Mouse (Mus musculus) heart, embryonic 16.5 days (tissue): ENCODE measurements at regions not wholly inside any gene's neighbourhood (a gene's known extent, or its start where the extent isn't known, plus 50 kb on each side); places are given as distances from the start of the nearest gene placed in this dataset.

ENCODE experiments used
- ATAC-seq: fragments of 200-750 bp; cut with Nextera tagmentation; replicated peaks from 2 replicates; pipeline ENCODE4 v1.8.0; 2017; ENCODE audit warnings: moderate number of reproducible peaks; ENCODE audit not compliant: insufficient read depth, low FRiP score; ENCODE audit errors: extremely low read depth
- H3K27ac ChIP-seq: fragments of 300-500 bp; sonication (generic); 2 replicates; pipeline ENCODE4 v1.5.1; 2014; ENCODE audit warnings: mild to moderate bottlenecking, low read length, control low read depth, moderate library complexity
- H3K27me3 ChIP-seq: fragments of 300-500 bp; sonication (generic); 2 replicates; pipeline ENCODE4 v1.6.1; 2014; ENCODE audit warnings: low read length, mixed read lengths; ENCODE audit not compliant: control insufficient read depth, insufficient read depth
- H3K36me3 ChIP-seq: fragments of 300-500 bp; sonication (generic); 2 replicates; pipeline ENCODE4 v1.6.1; 2014; ENCODE audit not compliant: control insufficient read depth, insufficient read depth
- H3K4me1 ChIP-seq: fragments of 300-500 bp; sonication (generic); 2 replicates; pipeline ENCODE4 v1.6.1; 2014; ENCODE audit warnings: low read length, mixed read lengths; ENCODE audit not compliant: control insufficient read depth, insufficient read depth
- H3K4me2 ChIP-seq: fragments of 300-500 bp; sonication (generic); 2 replicates; pipeline ENCODE4 v1.6.1; 2014; ENCODE audit warnings: low read depth, mild to moderate bottlenecking, control low read depth, low read length
- H3K4me3 ChIP-seq: fragments of 300-500 bp; sonication (generic); 2 replicates; pipeline ENCODE4 v1.5.1; 2014; ENCODE audit warnings: mild to moderate bottlenecking, control low read depth, low read length
- H3K9ac ChIP-seq: fragments of 300-500 bp; sonication (generic); 2 replicates; pipeline ENCODE4 v1.6.1; 2014; ENCODE audit warnings: low read length, control low read depth
- H3K9me3 ChIP-seq: fragments of 300-500 bp; sonication (generic); replicated peaks from 2 replicates; pipeline ENCODE4 v1.6.1; 2016; ENCODE audit warnings: low read length; ENCODE audit not compliant: control insufficient read depth
- WGBS: fragments of 180-500 bp; shearing (Covaris S2); extraction: QIAGEN DNeasy Blood & Tissue Kit; methylation state at CpG from one replicate; pipeline ENCODE4 v1.1.7; 2014; 5-methylcytosine and 5-hydroxymethylcytosine counted together

DNA sequence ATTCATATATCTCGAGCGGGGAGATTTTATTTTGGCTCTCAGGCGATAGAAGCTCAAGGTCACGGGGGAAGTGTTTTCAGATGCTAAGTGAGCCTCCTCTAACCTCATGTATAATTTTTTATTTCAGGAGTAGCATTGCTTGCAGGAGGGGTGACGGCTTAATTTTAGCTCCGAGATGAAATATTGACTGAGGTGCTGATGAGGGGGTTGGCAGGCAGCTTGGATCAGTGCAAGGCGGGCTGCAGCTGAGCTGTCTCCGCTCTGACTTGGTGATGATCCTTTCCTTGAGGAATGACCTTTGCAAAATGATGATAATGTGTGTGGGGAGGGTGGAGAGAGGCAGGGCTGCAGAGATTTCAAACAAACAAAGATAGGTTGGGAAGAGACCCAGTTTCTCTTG is 222.6 kb downstream of the Hhipl2 start:
- Histone ChIP-seq H3K4me3 (no peak overlapping the region), H3K4me2 (no peak overlapping the region), H3K27me3 (no peaks in the 10 kb centered on the region), H3K36me3 (no peaks in the 10 kb centered on the region), H3K9ac (no peak overlapping the region), H3K27ac (no peak overlapping the region), H3K4me1 (no peaks in the 10 kb centered on the region), H3K9me3 (no peaks in the 10 kb centered on the region)
- no peak for ATAC-seq
- 62% methylated on average over 8 of the region's 8 CpGs for WGBS

GRCm38 (mm10) chr1:183644001-183644400 is 226.0 kb downstream of the Hhipl2 start:
- Histone ChIP-seq H3K4me2 (no peak overlapping the region), H3K9ac (no peak overlapping the region), H3K27ac (no peak overlapping the region), H3K9me3 (no peaks in the 10 kb centered on the region), H3K27me3 (no peaks in the 10 kb centered on the region), H3K4me3 (no peak overlapping the region), H3K4me1 (no peaks in the 10 kb centered on the region), H3K36me3 (no peaks in the 10 kb centered on the region)
- 34% methylated on average over 2 of the region's 2 CpGs for WGBS
- ATAC-seq, result no peak

DNA sequence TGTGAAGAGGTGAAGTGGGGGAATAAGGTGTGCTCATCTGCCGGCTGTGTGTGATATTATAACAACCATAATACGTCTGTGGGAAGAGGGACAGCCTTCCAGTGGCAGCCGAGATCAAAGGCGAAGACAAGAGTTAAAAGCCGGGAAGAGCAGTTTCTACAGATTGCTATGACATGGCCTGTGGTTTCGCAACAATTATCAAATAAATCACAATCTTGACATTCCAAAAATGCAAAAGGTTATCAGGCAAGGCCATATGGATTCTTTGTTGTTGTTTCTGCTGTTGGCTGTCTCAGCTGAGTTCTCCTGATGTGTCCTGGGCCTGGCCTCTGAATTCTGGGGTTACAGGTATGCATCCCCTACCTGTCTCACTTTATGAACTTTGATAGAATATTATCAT is 235.9 kb downstream of the Hhipl2 start:
- WGBS, result 48% methylated on average over 6 of the region's 6 CpGs
- Histone ChIP-seq H3K4me1 (no peaks in the 10 kb centered on the region), H3K36me3 (no peaks in the 10 kb centered on the region), H3K27ac (no peak overlapping the region), H3K4me3 (no peak overlapping the region), H3K9me3 (no peaks in the 10 kb centered on the region), H3K9ac (no peak overlapping the region), H3K27me3 (no peaks in the 10 kb centered on the region), H3K4me2 (no peak overlapping the region)
- ATAC-seq, result no peak

DNA sequence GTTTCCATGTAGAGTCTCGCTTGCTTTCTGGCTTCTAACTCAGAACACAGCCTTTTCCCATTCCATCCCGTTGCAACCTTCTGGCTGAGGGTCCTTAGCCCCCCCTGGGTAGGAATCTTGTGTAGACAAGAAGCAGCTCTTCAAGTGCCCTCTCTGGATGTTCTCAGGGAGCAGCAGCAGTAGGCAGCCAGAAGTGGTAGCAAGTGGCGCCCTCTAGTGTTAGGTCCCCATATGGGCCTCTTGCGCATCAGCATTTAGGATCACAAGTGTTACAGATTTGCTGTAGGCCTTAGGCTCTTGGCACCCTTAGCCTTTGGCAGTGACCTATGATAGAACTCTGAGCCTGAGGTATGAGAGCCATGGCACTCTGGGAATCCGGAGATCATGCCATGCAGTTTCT is 239.0 kb downstream of the Hhipl2 start:
- no peaks in the 10 kb centered on the region for H3K4me1 ChIP-seq
- 58% methylated on average over 5 of the region's 5 CpGs for WGBS
- no peak overlapping the region for H3K9ac ChIP-seq
- no peak overlapping the region for H3K4me2 ChIP-seq
- H3K27ac ChIP-seq, result no peak overlapping the region
- H3K36me3 ChIP-seq, result no peaks in the 10 kb centered on the region
- ATAC-seq, result no peak
- H3K4me3 ChIP-seq, result no peak overlapping the region
- no peaks in the 10 kb centered on the region for H3K27me3 ChIP-seq
- no peaks in the 10 kb centered on the region for H3K9me3 ChIP-seq

- Histone ChIP-seq H3K27ac (no peak overlapping the region), H3K4me1 (no peaks in the 10 kb centered on the region), H3K4me2 (no peak overlapping the region), H3K36me3 (no peaks in the 10 kb centered on the region), H3K4me3 (no peak overlapping the region), H3K27me3 (no peaks in the 10 kb centered on the region), H3K9ac (no peak overlapping the region), H3K9me3 (no peaks in the 10 kb centered on the region)
- 55% methylated on average over 2 of the region's 2 CpGs for WGBS
- no peak for ATAC-seq
Observed at GRCm38 (mm10) chr1:183660541-183660940, 242.5 kb downstream of the Hhipl2 start.

- 74% methylated on average over 15 of the region's 15 CpGs for WGBS
- Histone ChIP-seq H3K9ac (no peak overlapping the region), H3K27ac (no peak overlapping the region), H3K4me2 (no peak overlapping the region), H3K4me3 (no peak overlapping the region), H3K27me3 (no peaks in the 10 kb centered on the region), H3K4me1 (no peaks in the 10 kb centered on the region), H3K9me3 (peaks cover 5% of the 10 kb centered on the region), H3K36me3 (no peaks in the 10 kb centered on the region)
- no peak for ATAC-seq
Observed at GRCm38 (mm10) chr1:183662369-183663043, 244.5 kb downstream of the Hhipl2 start.

- no peaks in the 10 kb centered on the region for H3K36me3 ChIP-seq
- no peaks in the 10 kb centered on the region for H3K27me3 ChIP-seq
- H3K4me1 ChIP-seq, result no peaks in the 10 kb centered on the region
- H3K4me3 ChIP-seq, result no peak overlapping the region
- peak overlapping the region; percentile 42 for H3K4me2 ChIP-seq
- H3K9ac ChIP-seq, result no peak overlapping the region
- ATAC-seq, result no peak
- peaks cover 5% of the 10 kb centered on the region for H3K9me3 ChIP-seq
- WGBS, result 81% methylated on average over 8 of the region's 8 CpGs
- no peak overlapping the region for H3K27ac ChIP-seq
Observed at GRCm38 (mm10) chr1:183669271-183669670, 251.3 kb downstream of the Hhipl2 start.

DNA sequence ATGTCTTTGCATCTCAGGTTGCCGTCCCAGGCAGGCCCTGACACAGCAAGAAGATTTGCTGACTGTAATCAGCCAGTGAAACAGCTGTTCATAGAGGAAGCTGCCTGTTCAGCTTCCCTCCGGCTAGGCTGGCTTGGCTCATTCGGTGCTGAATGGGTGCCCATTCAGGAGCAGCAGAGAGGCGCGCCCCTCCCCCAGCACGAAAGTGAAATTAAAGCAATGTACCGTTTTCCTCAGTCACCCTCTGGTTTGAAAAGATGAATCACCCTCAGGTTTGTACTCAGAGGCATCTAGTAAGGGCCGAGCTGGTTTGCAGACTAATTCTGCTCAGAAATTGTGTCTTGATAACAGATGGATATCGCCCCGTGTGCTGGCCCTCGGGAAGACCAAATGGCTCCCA is 251.7 kb downstream of the Hhipl2 start:
- Histone ChIP-seq H3K36me3 (no peaks in the 10 kb centered on the region), H3K27ac (no peak overlapping the region), H3K4me1 (no peaks in the 10 kb centered on the region), H3K4me3 (0 out of 2 replicates have a peak overlapping the region, but pooled peaks have one; percentile 16), H3K9me3 (peaks cover 5% of the 10 kb centered on the region), H3K27me3 (no peaks in the 10 kb centered on the region), H3K4me2 (peak overlapping the region; percentile 42), H3K9ac (no peak overlapping the region)
- no peak for ATAC-seq
- WGBS, result 51% methylated on average over 11 of the region's 11 CpGs

- H3K4me2 ChIP-seq, result no peak overlapping the region
- no peak overlapping the region for H3K4me3 ChIP-seq
- ATAC-seq, result no peak
- H3K9me3 ChIP-seq, result peaks cover 5% of the 10 kb centered on the region
- 70% methylated on average over 7 of the region's 7 CpGs for WGBS
- H3K36me3 ChIP-seq, result no peaks in the 10 kb centered on the region
- no peak overlapping the region for H3K27ac ChIP-seq
- no peaks in the 10 kb centered on the region for H3K4me1 ChIP-seq
- H3K27me3 ChIP-seq, result no peaks in the 10 kb centered on the region
- H3K9ac ChIP-seq, result no peak overlapping the region
Observed at GRCm38 (mm10) chr1:183670542-183670941, 252.5 kb downstream of the Hhipl2 start.
